Mouse (Mus musculus): ENCODE data around the gene Depdc5. TPM values are rescaled to one million over a fixed set of nuclear protein-coding genes. Genes with fewer than 3 reads are reported as not detected.

Gene Depdc5
- polyA plus RNA-seq, 1 experiment from 2014 or later, result 26.1 TPM

GRCm38 (mm10) chr5:32922906-32923305 is 59.4 kb downstream of the Depdc5 start:
- Histone ChIP-seq H3K36me3 (peaks cover 59% of the 10 kb centered on the region), H3K9me3 (no peaks in the 10 kb centered on the region), H3K27ac (replicated peaks) (no peak overlapping the region), H3K4me2 (no peak overlapping the region), H3K9ac (no peak overlapping the region), H3K4me3 (no peak overlapping the region), H3K4me1 (replicated peaks) (no peaks in the 10 kb centered on the region), H3K27me3 (no peaks in the 10 kb centered on the region)
- WGBS, result 94% methylated on average over 4 of the region's 4 CpGs
- ATAC-seq (ENCODE audit: low FRiP score, low read depth), result no peak

- Histone ChIP-seq H3K9ac (no peak overlapping the region), H3K27ac (replicated peaks) (no peak overlapping the region), H3K36me3 (peaks cover 68% of the 10 kb centered on the region), H3K9me3 (no peaks in the 10 kb centered on the region), H3K4me2 (no peak overlapping the region), H3K4me1 (replicated peaks) (no peaks in the 10 kb centered on the region), H3K27me3 (no peaks in the 10 kb centered on the region), H3K4me3 (no peak overlapping the region)
- no peak for ATAC-seq (ENCODE audit: low FRiP score, low read depth)
- WGBS, result 77% methylated on average over 2 of the region's 2 CpGs
These were observed 67.3 kb downstream of the Depdc5 start for GRCm38 (mm10) chr5:32930761-32931160.

GRCm38 (mm10) chr5:32934654-32935053 is 71.2 kb downstream of the Depdc5 start:
- Histone ChIP-seq H3K27me3 (no peaks in the 10 kb centered on the region), H3K9ac (no peak overlapping the region), H3K4me1 (replicated peaks) (no peaks in the 10 kb centered on the region), H3K9me3 (no peaks in the 10 kb centered on the region), H3K27ac (replicated peaks) (no peak overlapping the region), H3K36me3 (peaks cover 52% of the 10 kb centered on the region), H3K4me3 (no peak overlapping the region), H3K4me2 (no peak overlapping the region)
- WGBS, result 69% methylated on average over 2 of the region's 2 CpGs
- no peak for ATAC-seq (ENCODE audit: low FRiP score, low read depth)

- ATAC-seq (ENCODE audit: low FRiP score, low read depth), result no peak
- H3K9me3 ChIP-seq, result no peaks in the 10 kb centered on the region
- H3K4me3 ChIP-seq, result no peak overlapping the region
- H3K36me3 ChIP-seq, result peaks cover 57% of the 10 kb centered on the region
- H3K27ac ChIP-seq (replicated peaks), result no peak overlapping the region
- 89% methylated on average over 7 of the region's 7 CpGs for WGBS
- H3K4me1 ChIP-seq (replicated peaks), result no peaks in the 10 kb centered on the region
- no peak overlapping the region for H3K9ac ChIP-seq
- H3K4me2 ChIP-seq, result no peak overlapping the region
- no peaks in the 10 kb centered on the region for H3K27me3 ChIP-seq
These were observed 77.1 kb downstream of the Depdc5 start for GRCm38 (mm10) chr5:32940586-32940985.

- Histone ChIP-seq H3K36me3 (peaks cover 55% of the 10 kb centered on the region), H3K9ac (no peak overlapping the region), H3K4me1 (replicated peaks) (no peaks in the 10 kb centered on the region), H3K27ac (replicated peaks) (no peak overlapping the region), H3K9me3 (no peaks in the 10 kb centered on the region), H3K4me3 (no peak overlapping the region), H3K4me2 (no peak overlapping the region), H3K27me3 (no peaks in the 10 kb centered on the region)
- WGBS, result 96% methylated on average over 8 of the region's 8 CpGs
- no peak for ATAC-seq (ENCODE audit: low FRiP score, low read depth)
These were observed 77.9 kb downstream of the Depdc5 start for GRCm38 (mm10) chr5:32941209-32941924.

GRCm38 (mm10) chr5:32950077-32950476 is 86.6 kb downstream of the Depdc5 start:
- Histone ChIP-seq H3K27me3 (no peaks in the 10 kb centered on the region), H3K27ac (replicated peaks) (no peak overlapping the region), H3K9ac (no peak overlapping the region), H3K4me1 (replicated peaks) (no peaks in the 10 kb centered on the region), H3K4me2 (no peak overlapping the region), H3K36me3 (peaks cover 43% of the 10 kb centered on the region), H3K9me3 (no peaks in the 10 kb centered on the region), H3K4me3 (no peak overlapping the region)
- no peak for ATAC-seq (ENCODE audit: low FRiP score, low read depth)
- WGBS, result 95% methylated on average over 6 of the region's 6 CpGs

GRCm38 (mm10) chr5:32950702-32951274 is 87.3 kb downstream of the Depdc5 start:
- Histone ChIP-seq H3K27ac (replicated peaks) (no peak overlapping the region), H3K4me1 (replicated peaks) (no peaks in the 10 kb centered on the region), H3K4me2 (no peak overlapping the region), H3K9me3 (no peaks in the 10 kb centered on the region), H3K27me3 (no peaks in the 10 kb centered on the region), H3K9ac (no peak overlapping the region), H3K36me3 (peaks cover 44% of the 10 kb centered on the region), H3K4me3 (no peak overlapping the region)
- ATAC-seq (ENCODE audit: low FRiP score, low read depth), result no peak
- 89% methylated on average over 3 of the region's 3 CpGs for whole genome bisulfite sequencing

GRCm38 (mm10) chr5:32955716-32956115 is 92.2 kb downstream of the Depdc5 start:
- Histone ChIP-seq H3K9me3 (no peaks in the 10 kb centered on the region), H3K4me1 (replicated peaks) (no peaks in the 10 kb centered on the region), H3K36me3 (peaks cover 34% of the 10 kb centered on the region), H3K4me3 (no peak overlapping the region), H3K27me3 (no peaks in the 10 kb centered on the region), H3K9ac (no peak overlapping the region), H3K4me2 (no peak overlapping the region), H3K27ac (replicated peaks) (no peak overlapping the region)
- WGBS, result 94% methylated on average over 4 of the region's 4 CpGs
- no peak for ATAC-seq (ENCODE audit: low FRiP score, low read depth)

- 91% methylated on average over 3 of the region's 3 CpGs for WGBS
- ATAC-seq (ENCODE audit: low FRiP score, low read depth), result no peak
- H3K36me3 ChIP-seq, result peaks cover 42% of the 10 kb centered on the region
These were observed 98.1 kb downstream of the Depdc5 start for GRCm38 (mm10) chr5:32961616-32962015.

GRCm38 (mm10) chr5:32962581-32962980 is 99.1 kb downstream of the Depdc5 start:
- no peak overlapping the region for H3K9ac ChIP-seq
- no peak overlapping the region for H3K4me3 ChIP-seq
- H3K4me2 ChIP-seq, result no peak overlapping the region
- 98% methylated on average over 1 of the region's 1 CpGs for WGBS
- H3K4me1 ChIP-seq (replicated peaks), result no peaks in the 10 kb centered on the region
- H3K36me3 ChIP-seq, result peaks cover 47% of the 10 kb centered on the region
- H3K9me3 ChIP-seq, result no peaks in the 10 kb centered on the region
- H3K27ac ChIP-seq (replicated peaks), result no peak overlapping the region
- H3K27me3 ChIP-seq, result no peaks in the 10 kb centered on the region
- no peak for ATAC-seq (ENCODE audit: low FRiP score, low read depth)

More at GRCm38 (mm10) chr5:32961616-32962015, 98.1 kb downstream of the Depdc5 start:
- no peaks in the 10 kb centered on the region for H3K4me1 ChIP-seq (replicated peaks)
- H3K4me2 ChIP-seq, result no peak overlapping the region
- H3K27ac ChIP-seq (replicated peaks), result no peak overlapping the region
- no peaks in the 10 kb centered on the region for H3K27me3 ChIP-seq
- no peak overlapping the region for H3K4me3 ChIP-seq
- H3K9me3 ChIP-seq, result no peaks in the 10 kb centered on the region
- H3K9ac ChIP-seq, result no peak overlapping the region

- Histone ChIP-seq H3K9me3 (no peaks in the 10 kb centered on the region), H3K4me2 (no peak overlapping the region), H3K4me3 (no peak overlapping the region), H3K36me3 (peaks cover 18% of the 10 kb centered on the region; the same call in 1 of the 2 replicates), H3K27me3 (no peaks in the 10 kb centered on the region), H3K4me1 (replicated peaks) (no peaks in the 10 kb centered on the region), H3K9ac (no peak overlapping the region), H3K27ac (replicated peaks) (no peak overlapping the region)
- WGBS, result 87% methylated on average over 4 of the region's 4 CpGs
- ATAC-seq (ENCODE audit: low FRiP score, low read depth), result no peak
These were observed 113.0 kb downstream of the Depdc5 start for GRCm38 (mm10) chr5:32976541-32976940.

- no peak for ATAC-seq (ENCODE audit: low FRiP score, low read depth)
- Histone ChIP-seq H3K4me1 (replicated peaks) (no peaks in the 10 kb centered on the region), H3K9me3 (no peaks in the 10 kb centered on the region), H3K36me3 (peaks cover 22% of the 10 kb centered on the region; the same call in 1 of the 2 replicates), H3K4me3 (no peak overlapping the region), H3K27me3 (no peaks in the 10 kb centered on the region), H3K4me2 (no peak overlapping the region), H3K27ac (replicated peaks) (no peak overlapping the region), H3K9ac (no peak overlapping the region)
These were observed 113.7 kb downstream of the Depdc5 start for GRCm38 (mm10) chr5:32977179-32977578.

Measured in hindbrain, embryonic 15.5 days (tissue).